Mouse (Mus musculus) brain, adult 10 weeks (tissue): ENCODE measurements around the gene Amh. TPM values are rescaled to one million over a fixed set of nuclear protein-coding genes. Genes with fewer than 3 reads are reported as not detected.

Experiments used
- polyA plus RNA-seq: library from polyadenylated mRNA; stranded (reverse); fragments of 350-450 nt; fragmentation: Illumina TruSeq; extraction: RNeasy Lipid Tissue Mini Kit (QIAGEN cat#74804); gene quantifications from one replicate; pipeline ENCODE4 v1.2.3, GENCODE M21; 2015; ENCODE audit warnings: low read depth, low replicate concordance

Gene Amh
- 0.89 TPM for polyA plus RNA-seq

GRCm38 (mm10) chr10:80804916-80805315 is at the start of gene Amh:
Amh (plus strand) TSS chr10:80805243.

GRCm38 (mm10) chr10:80798150-80799006 is 6.7 kb upstream of the Amh start, which contains the start of the genes Sf3a2 and Plekhj1:
Sf3a2 (plus strand) TSS chr10:80798198.
Plekhj1 (minus strand) TSS chr10:80798626.

GRCm38 (mm10) chr10:80813366-80813765 is 8.3 kb downstream of the Amh start, which contains the start of gene Jsrp1:
Jsrp1 (minus strand) TSS chr10:80813498.

GRCm38 (mm10) chr10:80826151-80827062 is 21.4 kb downstream of the Amh start, which contains the start of gene Oaz1:
Oaz1 (plus strand) TSS chr10:80826656.

GRCm38 (mm10) chr10:80843931-80844547 is 39.0 kb downstream of the Amh start, which contains the start of gene Lingo3:
Lingo3 (minus strand) TSS chr10:80844039.

GRCm38 (mm10) chr10:80854913-80855748 is 50.1 kb downstream of the Amh start, which contains the start of the genes Lsm7 and Sppl2b:
Lsm7 (minus strand) TSS chr10:80855209.
Sppl2b (plus strand) TSS chr10:80855275.

Other genes with a start within 250 kb of the Amh start
- 25.2 TPM for gene Rexo1, start 243.7 kb upstream of the Amh start, polyA plus RNA-seq
- 35.5 TPM for gene Klf16, start 227.9 kb upstream of the Amh start, polyA plus RNA-seq
- gene Abhd17a, start 214.9 kb upstream of the Amh start, polyA plus RNA-seq = 172 TPM
- 54.5 TPM for gene Scamp4, start 202.4 kb upstream of the Amh start, polyA plus RNA-seq
- gene Adat3, start 202.4 kb upstream of the Amh start, polyA plus RNA-seq = 2.1 TPM
- 2.0 TPM for gene Gm49322, start 199.2 kb upstream of the Amh start, polyA plus RNA-seq
- 157 TPM for gene Csnk1g2, start 182.4 kb upstream of the Amh start, polyA plus RNA-seq
- gene Btbd2, start 148.2 kb upstream of the Amh start, polyA plus RNA-seq = 74.2 TPM
- gene Mknk2, start 127.1 kb upstream of the Amh start, polyA plus RNA-seq = 23.8 TPM
- gene Mob3a, start 103.3 kb upstream of the Amh start, polyA plus RNA-seq = 11.8 TPM
- 54.2 TPM for gene Izumo4, start 103.1 kb upstream of the Amh start, polyA plus RNA-seq
- gene Ap3d1, start 63.0 kb upstream of the Amh start, polyA plus RNA-seq = 89.5 TPM
- gene Dot1l, start 50.0 kb upstream of the Amh start, polyA plus RNA-seq = 35.1 TPM
- gene Sf3a2, start 7.0 kb upstream of the Amh start, polyA plus RNA-seq = 24.7 TPM
- gene Plekhj1, start 6.6 kb upstream of the Amh start, polyA plus RNA-seq = 59.4 TPM
- gene Jsrp1, start 8.3 kb downstream of the Amh start, polyA plus RNA-seq = 4.0 TPM
- gene Oaz1, start 21.4 kb downstream of the Amh start, polyA plus RNA-seq = 912 TPM
- gene Lingo3, start 38.8 kb downstream of the Amh start, polyA plus RNA-seq = 20.1 TPM
- 197 TPM for gene Lsm7, start 50.0 kb downstream of the Amh start, polyA plus RNA-seq
- gene Sppl2b, start 50.0 kb downstream of the Amh start, polyA plus RNA-seq = 38.1 TPM
- gene Tmprss9, start 66.6 kb downstream of the Amh start, polyA plus RNA-seq = 0.33 TPM
- 182 TPM for gene Timm13, start 95.7 kb downstream of the Amh start, polyA plus RNA-seq
- gene Lmnb2, start 113.0 kb downstream of the Amh start, polyA plus RNA-seq = 15.5 TPM
- 15.9 TPM for gene Gadd45b, start 124.8 kb downstream of the Amh start, polyA plus RNA-seq
- 167 TPM for gene Gng7, start 209.7 kb downstream of the Amh start, polyA plus RNA-seq
- 90.3 TPM for gene Diras1, start 220.4 kb downstream of the Amh start, polyA plus RNA-seq
- gene Slc39a3, start 232.2 kb downstream of the Amh start, polyA plus RNA-seq = 48.1 TPM